Mouse (Mus musculus): ENCODE data around the gene Lrr1.
A peak's percentile ranks its signal among the peaks of the same experiment; 100 is the strongest.
"Not testable (repeated sequence)": the region's sequence is repeated elsewhere in the genome, so short reads cannot be mapped to it uniquely, and the experiment has no call there.

Gene Lrr1

GRCm38 (mm10) chr12:69163586-69163985, 5.0 kb upstream of the Lrr1 start:
- DNase-seq (ENCODE audit: low read depth, low spot score) = not testable (repeated sequence)

- DNase-seq (ENCODE audit: low read depth, low spot score) = peak; percentile 48
These were observed 3.7 kb upstream of the Lrr1 start for GRCm38 (mm10) chr12:69164904-69165303.

- not testable (repeated sequence) for DNase-seq (ENCODE audit: low read depth, low spot score)
These were observed 1.6 kb upstream of the Lrr1 start for GRCm38 (mm10) chr12:69166861-69167581.

DNA sequence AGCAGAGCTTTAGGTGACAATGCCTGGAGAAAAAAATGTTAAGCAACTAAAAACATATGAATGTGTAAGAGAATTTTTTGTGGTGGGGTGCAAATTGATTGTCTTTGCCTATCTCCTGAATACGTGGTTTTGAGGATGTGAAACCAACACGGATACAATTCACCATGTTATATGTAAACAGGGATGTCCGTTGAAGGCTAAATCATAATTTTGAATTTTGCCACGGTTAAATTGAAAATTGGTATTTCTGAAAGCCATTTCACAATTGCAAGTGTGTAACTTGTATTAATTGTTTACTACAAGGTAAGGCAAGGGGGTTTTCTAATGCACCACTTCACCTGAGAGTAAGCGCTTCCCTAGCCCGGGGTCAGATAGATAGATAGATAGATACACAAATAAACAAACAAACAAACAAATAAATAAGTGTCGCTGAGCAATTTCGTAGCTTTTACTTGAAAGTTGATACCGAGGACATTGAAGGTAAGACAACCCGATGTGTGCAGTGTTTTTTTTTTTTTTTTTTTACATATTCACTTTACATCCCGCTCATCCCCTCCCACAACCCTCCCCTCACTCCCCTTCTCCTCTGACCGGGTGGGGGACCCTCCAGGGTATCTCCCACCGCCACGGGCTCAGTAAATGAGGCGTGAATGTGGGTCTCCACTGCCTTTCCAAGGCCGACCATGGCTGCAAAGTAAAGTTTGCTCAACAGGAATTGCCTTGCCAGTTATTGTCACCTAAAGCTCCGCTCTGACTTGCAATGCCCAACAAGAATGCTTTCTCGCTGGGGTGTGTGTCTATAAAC, 756 bp upstream of the Lrr1 start:
- DNase-seq (ENCODE audit: low read depth, low spot score) = no peak

GRCm38 (mm10) chr12:69171307-69171706, 2.7 kb downstream of the Lrr1 start:
- DNase-seq (ENCODE audit: low read depth, low spot score) = no peak

DNA sequence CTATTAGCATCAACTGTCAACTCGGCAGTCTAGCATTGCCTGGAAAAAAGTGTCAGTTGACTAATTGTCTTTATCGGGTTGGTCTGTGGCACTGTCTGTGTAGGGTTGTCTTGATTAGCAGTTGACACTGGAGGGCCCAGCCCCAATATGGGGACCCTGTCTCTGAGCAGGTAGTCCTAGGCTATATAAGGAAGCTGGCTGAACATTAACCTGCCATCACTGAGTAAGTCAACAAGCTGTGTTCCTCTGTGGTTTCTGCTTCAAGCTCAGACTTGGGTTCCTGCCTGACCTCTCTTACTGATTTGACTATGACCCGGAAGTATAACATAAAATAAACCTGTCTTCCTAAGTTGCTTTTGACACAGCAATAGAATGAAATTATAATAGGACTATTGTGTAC, 7.4 kb downstream of the Lrr1 start:
- DNase-seq (ENCODE audit: low read depth, low spot score) = no peak

- peak; percentile 59 for DNase-seq (ENCODE audit: low read depth, low spot score)
These were observed 8.9 kb downstream of the Lrr1 start for GRCm38 (mm10) chr12:69177526-69177925.

- peak; percentile 79 for DNase-seq (ENCODE audit: low read depth, low spot score)
These were observed 10.8 kb downstream of the Lrr1 start for GRCm38 (mm10) chr12:69179371-69179770.

- DNase-seq (ENCODE audit: low read depth, low spot score) = no peak
These were observed 13.2 kb downstream of the Lrr1 start for GRCm38 (mm10) chr12:69181800-69182199.

- peak; percentile 95 for DNase-seq (ENCODE audit: low read depth, low spot score)
These were observed 15.1 kb downstream of the Lrr1 start, which contains the start of the genes Rpl36al and Mgat2 for GRCm38 (mm10) chr12:69183583-69184308. Gene Rpl36al (minus strand): TSS chr12:69184083. Gene Mgat2 (plus strand): TSS chr12:69184157.

GRCm38 (mm10) chr12:69184342-69185295, 16.0 kb downstream of the Lrr1 start:
- DNase-seq (ENCODE audit: low read depth, low spot score) = no peak

DNA sequence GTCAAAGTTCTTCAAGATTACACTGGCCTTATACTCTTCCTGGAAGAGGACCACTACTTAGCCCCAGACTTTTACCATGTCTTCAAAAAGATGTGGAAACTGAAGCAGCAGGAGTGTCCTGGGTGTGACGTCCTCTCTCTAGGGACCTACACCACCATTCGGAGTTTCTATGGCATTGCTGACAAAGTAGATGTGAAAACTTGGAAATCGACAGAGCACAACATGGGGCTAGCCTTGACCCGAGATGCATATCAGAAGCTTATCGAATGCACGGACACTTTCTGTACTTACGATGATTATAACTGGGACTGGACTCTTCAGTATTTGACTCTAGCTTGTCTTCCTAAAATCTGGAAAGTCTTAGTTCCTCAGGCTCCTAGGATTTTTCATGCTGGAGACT, 16.8 kb downstream of the Lrr1 start:
- no peak for DNase-seq (ENCODE audit: low read depth, low spot score)

DNA sequence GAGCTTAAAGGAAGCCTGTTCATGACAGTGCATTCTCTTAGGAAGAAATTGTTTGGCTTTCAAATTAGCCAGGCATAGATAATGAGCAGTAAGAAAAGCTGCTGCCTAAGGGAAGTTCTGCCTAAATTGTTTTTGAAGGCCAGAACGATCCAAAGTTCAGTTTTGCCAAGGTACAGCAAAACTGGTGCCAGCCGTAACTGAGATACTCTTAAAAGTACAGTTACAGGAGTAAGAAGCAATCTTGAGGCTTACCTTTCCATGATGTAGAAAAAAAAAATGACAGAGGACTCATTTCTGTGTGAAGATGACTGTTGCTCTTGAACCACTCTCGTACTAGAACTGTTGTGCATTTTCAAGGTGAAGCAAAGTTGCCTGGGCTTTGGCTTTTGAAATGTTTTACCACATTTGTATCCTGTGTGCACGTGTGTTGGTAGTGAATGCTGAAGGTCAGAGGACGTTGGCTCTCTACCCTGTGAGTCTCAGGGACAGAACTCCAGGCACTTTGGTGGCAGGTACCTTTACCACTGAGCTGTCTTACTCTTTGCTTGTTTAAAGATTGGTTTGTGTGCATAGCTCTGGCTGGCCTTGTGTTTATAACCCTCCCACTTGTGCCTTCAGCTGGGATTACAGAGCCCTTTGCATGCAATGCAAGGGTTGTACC, 18.3 kb downstream of the Lrr1 start:
- DNase-seq (ENCODE audit: low read depth, low spot score) = no peak

DNA sequence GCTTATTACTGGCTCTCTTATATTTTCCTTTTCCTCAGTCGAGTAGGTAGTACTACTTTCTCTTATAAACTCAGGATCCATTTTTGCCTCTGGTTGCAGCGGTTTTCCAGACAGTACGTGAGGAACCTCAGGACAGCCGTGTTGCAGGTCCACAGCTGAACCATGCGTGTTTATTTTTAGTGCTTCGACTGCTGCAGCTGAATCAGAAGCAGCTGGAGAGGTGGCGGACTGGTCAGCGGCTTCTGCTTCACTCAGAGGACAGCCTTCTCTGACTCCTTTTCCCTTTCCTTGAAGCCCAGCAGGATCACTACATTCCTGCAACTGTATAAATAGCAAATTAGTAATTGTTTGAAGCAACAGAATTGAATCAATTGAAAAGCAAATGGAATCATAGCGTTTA, 21.5 kb downstream of the Lrr1 start:
- no peak for DNase-seq (ENCODE audit: low read depth, low spot score)

- DNase-seq (ENCODE audit: low read depth, low spot score) = no peak
These were observed 21.9 kb downstream of the Lrr1 start for GRCm38 (mm10) chr12:69190522-69190921.

DNA sequence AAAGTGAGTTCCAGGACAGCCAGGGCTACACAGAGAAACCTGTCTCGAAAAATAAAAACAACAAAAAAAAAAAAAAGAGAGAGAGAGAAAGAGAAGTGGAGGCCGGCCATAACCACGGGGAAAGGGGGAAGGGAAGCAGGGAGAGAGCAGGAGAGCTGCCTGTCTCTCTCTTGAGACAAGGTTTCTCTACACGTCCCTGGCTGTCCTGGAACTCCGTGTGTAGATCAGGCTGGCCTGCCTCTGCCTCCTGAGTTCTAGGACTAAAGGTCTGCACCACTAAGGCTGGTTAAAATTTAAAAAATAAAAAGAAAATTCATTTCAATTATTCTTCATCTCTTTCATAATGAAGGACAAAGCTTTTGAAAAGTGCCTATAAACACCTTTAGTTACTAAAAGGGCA, 22.8 kb downstream of the Lrr1 start:
- DNase-seq (ENCODE audit: low read depth, low spot score) = no peak

- DNase-seq (ENCODE audit: low read depth, low spot score) = no peak
These were observed 24.0 kb downstream of the Lrr1 start for GRCm38 (mm10) chr12:69192637-69193036.

DNA sequence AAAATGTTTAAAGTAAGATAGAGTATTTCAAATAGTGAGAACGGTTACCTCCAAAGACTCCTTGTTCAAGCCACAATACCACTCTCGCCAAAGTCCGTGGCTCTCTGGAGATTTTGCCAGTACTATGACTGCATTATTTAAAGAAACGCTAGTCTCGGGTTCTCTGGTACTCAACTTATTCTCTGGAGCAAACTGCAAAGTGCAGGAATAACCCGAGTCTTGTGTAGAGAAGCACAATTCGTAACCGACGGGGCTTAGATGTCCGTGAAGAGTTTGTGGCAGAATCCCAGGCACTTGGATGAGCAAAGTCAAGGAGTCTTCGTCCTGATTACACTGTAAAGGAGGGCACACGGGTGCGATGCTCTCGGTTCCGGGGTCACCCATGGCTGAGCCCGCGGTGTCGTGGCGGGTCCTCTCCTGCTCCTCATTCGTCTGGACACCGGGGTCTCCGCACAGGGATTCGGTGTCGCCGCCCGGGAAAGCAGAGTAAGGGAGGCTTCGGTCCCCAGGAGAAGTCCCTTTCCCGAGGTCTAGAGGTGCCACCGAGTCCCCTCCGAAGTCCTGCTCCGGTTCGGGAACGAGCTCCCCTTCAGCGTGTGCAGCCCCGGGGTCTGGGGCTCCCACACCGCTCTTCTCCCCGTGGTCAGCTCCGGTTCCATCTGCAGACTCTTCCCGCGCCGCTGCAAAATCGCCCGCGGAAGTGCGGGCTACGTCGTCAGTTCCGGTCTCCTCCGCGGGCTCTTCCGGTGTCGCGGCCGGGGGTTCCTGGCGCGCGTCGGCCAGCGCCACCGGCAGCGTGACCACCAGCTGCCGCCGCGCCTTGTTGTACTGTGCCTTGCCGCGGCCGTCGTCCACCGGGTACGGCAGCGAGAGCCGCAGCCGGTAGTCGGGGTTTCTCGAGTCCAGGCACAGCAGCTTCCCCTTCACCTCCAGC, 28.1 kb downstream of the Lrr1 start, which contains the start of gene Gm49383:
TSS of gene Gm49383 (minus strand) at position 661 of the 934 bp plus-strand sequence.
- no peak for DNase-seq (ENCODE audit: low read depth, low spot score)

All from ES-CJ7 (cell line).